Mouse (Mus musculus) adrenal gland (tissue): ENCODE data around the gene Polrmt.

Experiments
- intact Hi-C: fragments of 180-260 bp; cut with DNase I; formaldehyde crosslinking; loops from one replicate; pipeline ENCODE4 v1.15.1; 2025

Polrmt gene

GRCm38 (mm10) chr10:79693580-79694378 is 52.6 kb downstream of the Polrmt start:
- intact Hi-C loops = no loop called here

GRCm38 (mm10) chr10:79691986-79692548 is 54.3 kb downstream of the Polrmt start:
- intact Hi-C loops = no loop called here

- intact Hi-C loops = no loop called here
Measured at GRCm38 (mm10) chr10:79689178-79689577, 57.2 kb downstream of the Polrmt start.

GRCm38 (mm10) chr10:79688720-79689119 is 57.7 kb downstream of the Polrmt start, which contains the start of gene Gzmm:
Gene Gzmm (plus strand): TSS chr10:79689020.
- intact Hi-C loops = no loop called here

- intact Hi-C loops = no loop called here
Measured at GRCm38 (mm10) chr10:79687513-79687912, 58.9 kb downstream of the Polrmt start.

GRCm38 (mm10) chr10:79686691-79687090 is 59.7 kb downstream of the Polrmt start:
- intact Hi-C loops = no loop called here

GRCm38 (mm10) chr10:79686219-79686618 is 60.2 kb downstream of the Polrmt start:
- intact Hi-C loops = no loop called here
